Mouse (Mus musculus) neural tube, embryonic 11.5 days (tissue): ENCODE data around the gene Trip4. TPM values are rescaled to one million over a fixed set of nuclear protein-coding genes. Genes with fewer than 3 reads are reported as not detected.
A peak's percentile ranks its signal among the peaks of the same experiment; 100 is the strongest.

ENCODE experiments used
- ATAC-seq: fragments of 200-750 bp; cut with Nextera tagmentation; 2 replicates; pipeline ENCODE4 v1.8.0; 2017; ENCODE audit warnings: moderate number of reproducible peaks, mild to moderate bottlenecking, moderate TSS enrichment, moderate library complexity; ENCODE audit not compliant: insufficient read depth, low FRiP score, low TSS enrichment
- DNase-seq: peaks from one replicate; pipeline ENCODE4 v3.0.0-alpha.2; 2015; ENCODE audit warnings: low spot score
- H3K27ac ChIP-seq: fragments of 300-500 bp; sonication (generic); 2 replicates; pipeline ENCODE4 v1.5.1; 2014; ENCODE audit warnings: low read depth, mild to moderate bottlenecking, low read length
- H3K27me3 ChIP-seq: fragments of 300-500 bp; sonication (generic); 2 replicates; pipeline ENCODE4 v1.6.1; 2014; ENCODE audit warnings: mild to moderate bottlenecking, low read length, mixed read lengths; ENCODE audit not compliant: control insufficient read depth, insufficient read depth
- H3K36me3 ChIP-seq: fragments of 300-500 bp; sonication (generic); 2 replicates; pipeline ENCODE4 v1.6.1; 2014; ENCODE audit warnings: mild to moderate bottlenecking, low read length, moderate library complexity, mixed read lengths; ENCODE audit not compliant: control insufficient read depth, insufficient read depth
- H3K4me1 ChIP-seq: fragments of 300-500 bp; sonication (generic); 2 replicates; pipeline ENCODE4 v1.6.1; 2014; ENCODE audit warnings: low read length, mixed read lengths; ENCODE audit not compliant: control insufficient read depth, insufficient read depth
- H3K4me2 ChIP-seq: fragments of 300-500 bp; sonication (generic); 2 replicates; pipeline ENCODE4 v1.6.1; 2014; ENCODE audit warnings: low read depth, mild to moderate bottlenecking, moderate library complexity
- H3K4me3 ChIP-seq: fragments of 300-500 bp; sonication (generic); 2 replicates; pipeline ENCODE4 v1.5.1; 2014; ENCODE audit warnings: low read depth, low read length
- H3K9ac ChIP-seq: fragments of 300-500 bp; sonication (generic); 2 replicates; pipeline ENCODE4 v1.6.1; 2014; ENCODE audit warnings: mild to moderate bottlenecking, low read length
- H3K9me3 ChIP-seq: fragments of 300-500 bp; sonication (generic); 2 replicates; pipeline ENCODE4 v1.6.1; 2016; ENCODE audit warnings: low read length; ENCODE audit not compliant: control insufficient read depth
- WGBS: fragments of 180-500 bp; shearing (Covaris S2); extraction: QIAGEN DNeasy Blood & Tissue Kit; methylation state at CpG from one replicate; pipeline ENCODE4 v1.1.7; 2014; 5-methylcytosine and 5-hydroxymethylcytosine counted together
- polyA plus RNA-seq: library from polyadenylated mRNA; unstranded; fragments of >200 nt; fragmentation: Nextera tagmentation; extraction: Ambion mirVana; gene quantifications from 2 replicates; pipeline ENCODE4 v1.2.1, GENCODE M21; 2014

Trip4 gene
- polyA plus RNA-seq, 1 experiment from 2014 or later, result 36.2 TPM

DNA sequence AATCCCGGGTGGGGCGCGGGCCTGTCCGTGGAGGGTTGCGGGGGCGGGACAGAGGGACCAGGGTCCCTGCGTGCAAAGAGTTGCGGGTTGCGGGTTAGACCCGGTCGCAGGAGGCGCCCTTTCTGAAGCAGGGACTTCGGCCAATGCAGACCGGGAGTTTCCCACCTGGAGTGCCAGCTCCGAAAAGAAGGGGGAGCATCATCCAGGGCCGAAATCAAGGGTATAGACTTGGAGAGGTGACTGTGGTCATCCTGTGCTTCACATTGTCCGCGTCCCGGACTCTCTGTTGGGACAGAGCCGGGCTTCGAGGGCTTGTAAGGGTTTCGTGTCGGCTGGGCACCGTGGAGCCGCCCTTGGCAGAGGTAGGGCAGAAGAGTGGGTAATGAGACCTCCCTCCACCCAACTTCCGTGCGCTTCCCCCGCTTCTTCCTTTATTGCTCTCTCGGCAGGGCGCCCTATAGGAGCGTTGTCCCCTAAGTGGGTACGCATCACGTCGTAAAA, 757 bp upstream of the Trip4 start:
- Histone ChIP-seq H3K27me3 (no peaks in the 10 kb centered on the region), H3K9me3 (no peaks in the 10 kb centered on the region), H3K4me2 (peak overlapping the region; percentile 86), H3K36me3 (no peaks in the 10 kb centered on the region; the same call in 1 of the 2 replicates), H3K4me1 (no peaks in the 10 kb centered on the region), H3K9ac (peak overlapping the region; percentile 69), H3K27ac (peak overlapping the region; percentile 63), H3K4me3 (peak overlapping the region; percentile 75)
- WGBS, result 0% methylated on average over 31 of the region's 34 CpGs
- peak; percentile 69 for DNase-seq
- peak; percentile 64; the same call in 1 of the 2 replicates for ATAC-seq

DNA sequence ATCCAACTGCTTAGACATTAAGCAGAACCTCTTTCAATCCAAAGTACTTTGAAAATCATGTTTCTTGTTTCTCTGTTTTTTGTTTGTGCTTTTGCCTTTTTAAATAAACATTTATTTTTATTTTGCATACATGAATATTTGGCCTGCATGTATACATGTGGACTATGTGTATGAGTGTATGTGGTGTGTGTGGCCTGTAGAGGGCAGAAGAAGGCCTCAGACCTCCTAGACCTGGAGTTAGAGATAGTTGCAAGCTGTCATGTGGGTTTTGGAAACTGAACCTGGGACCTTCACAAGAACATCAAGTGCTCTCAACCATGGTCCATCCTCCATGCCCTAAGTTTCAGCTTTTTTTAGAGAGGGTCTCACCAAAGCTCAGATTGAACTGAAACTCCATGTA, 5.2 kb downstream of the Trip4 start:
- peaks cover 2% of the 10 kb centered on the region; the same call in 1 of the 2 replicates for H3K36me3 ChIP-seq
- no peak overlapping the region for H3K9ac ChIP-seq
- H3K4me1 ChIP-seq, result no peaks in the 10 kb centered on the region
- no peaks in the 10 kb centered on the region for H3K9me3 ChIP-seq
- DNase-seq, result no peak
- H3K4me3 ChIP-seq, result no peak overlapping the region
- no peak overlapping the region for H3K27ac ChIP-seq
- no peak for ATAC-seq
- no peaks in the 10 kb centered on the region for H3K27me3 ChIP-seq
- no peak overlapping the region for H3K4me2 ChIP-seq

DNA sequence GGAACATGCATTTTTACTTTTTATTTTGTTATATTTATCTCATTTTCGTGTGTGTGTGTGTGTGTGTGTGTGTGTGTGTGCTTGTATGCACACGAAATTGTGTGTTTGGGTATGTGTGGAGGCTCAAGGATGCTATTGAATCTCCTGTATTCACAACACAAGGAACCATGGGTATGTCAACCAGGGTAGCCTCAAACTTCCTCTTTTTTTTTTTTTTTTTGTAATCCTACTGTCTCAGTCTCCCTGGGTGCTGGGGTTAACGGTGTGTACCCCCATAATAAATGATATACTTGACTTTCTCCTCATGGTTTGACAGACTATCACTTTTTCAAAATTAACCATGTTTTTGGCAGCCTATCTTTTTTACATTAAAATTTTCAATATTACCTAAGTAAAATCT, 5.7 kb downstream of the Trip4 start:
- DNase-seq, result no peak
- 90% methylated on average over 3 of the region's 3 CpGs for WGBS
- no peak overlapping the region for H3K27ac ChIP-seq

DNA sequence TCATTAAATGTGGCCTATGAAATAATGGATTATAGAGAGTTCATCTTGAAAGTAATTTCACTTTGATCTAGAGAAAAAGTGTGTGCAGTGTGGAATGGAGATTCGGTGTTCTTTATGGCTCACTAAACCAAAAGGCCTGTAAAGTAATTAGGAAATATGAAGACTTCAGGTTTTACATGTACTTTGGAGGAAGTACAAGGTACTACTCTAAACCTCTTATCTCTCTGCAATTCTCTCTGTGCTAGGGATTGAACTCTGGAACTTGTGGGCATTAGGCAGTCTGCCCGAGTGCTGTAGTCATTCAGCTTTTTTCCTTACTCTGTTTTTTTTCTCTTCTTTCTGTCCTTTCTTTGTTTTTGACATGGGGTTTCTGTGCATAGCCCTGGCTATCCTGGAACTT, 11.6 kb downstream of the Trip4 start:
- ATAC-seq (no peak), DNase-seq (no peak)
- H3K27me3 ChIP-seq, result no peaks in the 10 kb centered on the region
- no peak overlapping the region for H3K27ac ChIP-seq
- H3K9me3 ChIP-seq, result no peaks in the 10 kb centered on the region
- 91% methylated on average over 2 of the region's 2 CpGs for WGBS
- H3K36me3 ChIP-seq, result peaks cover 12% of the 10 kb centered on the region
- no peaks in the 10 kb centered on the region for H3K4me1 ChIP-seq
- no peak overlapping the region for H3K4me2 ChIP-seq
- no peak overlapping the region for H3K9ac ChIP-seq
- no peak overlapping the region for H3K4me3 ChIP-seq

More for the DNA sequence above, 5.7 kb downstream of the Trip4 start:
- Histone ChIP-seq H3K27me3 (no peaks in the 10 kb centered on the region), H3K36me3 (peaks cover 2% of the 10 kb centered on the region; the same call in 1 of the 2 replicates), H3K4me2 (no peak overlapping the region), H3K9ac (no peak overlapping the region), H3K9me3 (no peaks in the 10 kb centered on the region), H3K4me1 (no peaks in the 10 kb centered on the region), H3K4me3 (no peak overlapping the region)
- no peak for ATAC-seq

DNA sequence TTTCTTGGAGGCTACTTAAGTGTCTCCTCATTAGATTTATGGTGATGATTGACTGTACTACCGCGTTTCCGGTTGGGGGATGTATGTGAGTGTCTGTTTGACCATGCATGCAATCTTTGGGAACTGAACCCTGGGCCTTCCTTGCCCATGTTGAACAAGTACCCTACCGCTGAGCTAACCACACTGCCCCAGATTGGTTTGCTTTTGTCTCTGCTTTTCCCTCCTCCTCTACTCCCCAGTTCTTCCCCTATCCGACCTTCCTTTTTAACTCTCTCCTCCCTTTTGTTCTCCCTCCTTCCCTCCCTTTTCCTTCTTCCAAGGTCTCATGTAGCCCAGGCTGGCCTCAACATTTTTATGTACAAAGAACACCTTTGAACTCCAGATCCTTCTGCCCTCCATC, 17.5 kb downstream of the Trip4 start:
- ATAC-seq (no peak), DNase-seq (no peak)
- Histone ChIP-seq H3K4me1 (peaks cover 3% of the 10 kb centered on the region; the same call in 1 of the 2 replicates), H3K9ac (peak overlapping the region; percentile 75), H3K9me3 (no peaks in the 10 kb centered on the region), H3K4me2 (peak overlapping the region; percentile 81), H3K27me3 (no peaks in the 10 kb centered on the region), H3K27ac (no peak overlapping the region), H3K36me3 (peaks cover 3% of the 10 kb centered on the region), H3K4me3 (peak overlapping the region; percentile 71)
- WGBS, result 3% methylated on average over 5 of the region's 5 CpGs

DNA sequence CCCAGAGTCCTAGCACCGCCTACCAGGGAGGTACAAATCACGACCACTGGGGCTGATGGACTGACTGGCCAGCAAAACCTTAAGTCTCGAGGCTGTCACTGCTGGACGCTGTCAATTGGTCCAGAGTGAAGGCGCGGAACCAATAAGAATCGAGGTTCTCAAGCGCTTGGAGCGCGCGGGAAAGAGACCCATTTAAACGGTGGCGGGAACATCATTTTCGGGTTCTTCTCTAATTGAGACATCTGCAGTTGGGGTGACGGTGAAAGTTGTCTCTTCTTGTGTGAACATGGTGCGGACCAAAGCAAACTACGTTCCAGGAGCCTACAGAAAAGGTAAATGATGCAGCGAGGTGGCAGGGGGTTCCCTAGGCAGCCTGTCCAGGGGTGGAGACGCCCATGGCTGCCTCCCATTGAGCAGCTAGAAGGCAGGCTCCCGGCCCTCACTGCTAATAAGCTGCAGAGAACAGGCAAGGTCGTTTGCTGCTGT, 18.4 kb downstream of the Trip4 start, which contains the start of gene Pclaf:
Pclaf (plus strand) TSS at position 95 of the 486 bp plus-strand sequence.
- peak within 1 kb of the TSS; percentile 71 for H3K4me3 ChIP-seq
- no peaks in the 10 kb centered on the region for H3K27me3 ChIP-seq
- ATAC-seq (peak; percentile 88), DNase-seq (peak; percentile 89)
- H3K36me3 ChIP-seq, result peaks cover 3% of the 10 kb centered on the region
- WGBS, result under 1% methylated on average over 21 of the region's 21 CpGs
- peak within 1 kb of the TSS; percentile 75 for H3K9ac ChIP-seq
- peak within 1 kb of the TSS; percentile 81 for H3K4me2 ChIP-seq
- peaks cover 3% of the 10 kb centered on the region; the same call in 1 of the 2 replicates for H3K4me1 ChIP-seq
- H3K9me3 ChIP-seq, result no peaks in the 10 kb centered on the region
- 0 out of 2 replicates have a peak within 1 kb of the TSS, but pooled peaks have one; percentile 35 for H3K27ac ChIP-seq

DNA sequence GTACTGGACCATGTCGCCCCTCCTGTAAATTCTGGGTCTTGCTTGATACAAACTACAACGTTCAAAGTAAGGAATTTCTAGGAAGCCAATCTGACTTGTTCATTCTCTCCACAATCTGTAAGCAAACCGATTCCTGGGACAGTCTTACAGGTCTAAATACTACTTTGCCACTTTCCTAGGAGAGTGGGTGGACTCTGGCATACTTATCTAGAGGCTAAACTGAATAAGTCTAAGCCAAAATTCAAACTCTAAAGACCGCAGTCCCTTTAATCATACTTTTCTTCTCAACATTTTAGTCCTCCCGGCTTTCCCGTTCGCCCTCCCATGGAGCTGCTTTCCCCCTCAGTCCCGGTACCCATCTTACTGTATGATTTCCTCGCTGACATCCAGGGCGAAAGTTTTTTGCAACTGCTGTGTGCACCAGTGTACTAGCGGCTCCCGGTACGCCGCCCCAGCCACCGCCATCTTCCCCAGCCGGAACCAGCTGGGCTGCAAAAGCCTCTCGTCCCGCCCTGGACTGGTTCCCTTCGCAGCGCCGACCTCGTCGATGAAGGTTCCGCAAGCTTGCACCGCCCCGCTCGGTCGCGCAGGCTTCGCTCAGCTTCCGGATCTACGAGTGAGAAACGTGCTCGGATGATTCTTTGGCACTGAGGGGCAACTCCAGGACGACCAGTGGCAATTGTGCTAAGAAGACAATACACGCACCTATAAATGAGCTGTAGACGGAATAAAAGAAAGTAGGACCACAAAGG, 23.9 kb downstream of the Trip4 start:
- DNase-seq (peak; percentile 93), ATAC-seq (peak; percentile 84; the same call in 1 of the 2 replicates)
- Histone ChIP-seq H3K27ac (peak overlapping the region; percentile 2; the same call in 1 of the 2 replicates), H3K36me3 (no peaks in the 10 kb centered on the region), H3K4me1 (no peaks in the 10 kb centered on the region; the same call in 1 of the 2 replicates), H3K4me2 (peak overlapping the region; percentile 57), H3K9me3 (no peaks in the 10 kb centered on the region), H3K9ac (peak overlapping the region; percentile 76), H3K4me3 (peak overlapping the region; percentile 52), H3K27me3 (no peaks in the 10 kb centered on the region)
- under 1% methylated on average over 37 of the region's 37 CpGs for WGBS

DNA sequence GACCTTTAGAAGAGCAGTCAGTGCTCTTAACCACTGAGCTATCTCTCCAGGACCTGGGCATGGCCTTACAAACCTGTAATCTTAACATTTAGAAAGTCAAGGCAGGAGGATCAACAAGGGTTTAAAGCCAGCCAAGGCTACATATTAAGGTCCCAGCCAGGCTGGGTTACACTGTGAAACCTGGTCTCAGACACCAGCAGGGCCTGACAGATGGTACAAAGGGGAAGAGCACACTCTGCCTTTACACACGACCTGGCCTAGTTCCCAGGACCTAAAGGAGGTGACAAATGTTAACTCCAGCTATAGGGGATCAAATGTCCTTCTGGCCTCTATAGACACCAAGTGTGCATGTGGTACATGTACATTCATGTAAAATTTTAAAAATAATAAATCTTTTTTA, 48.9 kb downstream of the Trip4 start:
- DNase-seq, result no peak
- Histone ChIP-seq H3K4me3 (no peak overlapping the region), H3K27ac (no peak overlapping the region), H3K4me1 (no peaks in the 10 kb centered on the region), H3K9me3 (no peaks in the 10 kb centered on the region), H3K4me2 (no peak overlapping the region), H3K27me3 (no peaks in the 10 kb centered on the region), H3K36me3 (peaks cover 6% of the 10 kb centered on the region), H3K9ac (no peak overlapping the region)
- WGBS, result 52% methylated on average over 1 of the region's 1 CpGs
- ATAC-seq, result no peak
